Mouse (Mus musculus) kidney, postnatal 14 days (tissue): ENCODE data around the gene Catsperz.

ENCODE experiments used
- DNase-seq: peaks from one replicate; pipeline ENCODE4 v3.0.0; 2022; ENCODE audit warnings: mixed read lengths

Gene Catsperz

GRCm38 (mm10) chr19:6925307-6925573, at the start of gene Catsperz:
TSS of gene Catsperz (minus strand) at chr19:6925380.
- DNase-seq = no peak

DNA sequence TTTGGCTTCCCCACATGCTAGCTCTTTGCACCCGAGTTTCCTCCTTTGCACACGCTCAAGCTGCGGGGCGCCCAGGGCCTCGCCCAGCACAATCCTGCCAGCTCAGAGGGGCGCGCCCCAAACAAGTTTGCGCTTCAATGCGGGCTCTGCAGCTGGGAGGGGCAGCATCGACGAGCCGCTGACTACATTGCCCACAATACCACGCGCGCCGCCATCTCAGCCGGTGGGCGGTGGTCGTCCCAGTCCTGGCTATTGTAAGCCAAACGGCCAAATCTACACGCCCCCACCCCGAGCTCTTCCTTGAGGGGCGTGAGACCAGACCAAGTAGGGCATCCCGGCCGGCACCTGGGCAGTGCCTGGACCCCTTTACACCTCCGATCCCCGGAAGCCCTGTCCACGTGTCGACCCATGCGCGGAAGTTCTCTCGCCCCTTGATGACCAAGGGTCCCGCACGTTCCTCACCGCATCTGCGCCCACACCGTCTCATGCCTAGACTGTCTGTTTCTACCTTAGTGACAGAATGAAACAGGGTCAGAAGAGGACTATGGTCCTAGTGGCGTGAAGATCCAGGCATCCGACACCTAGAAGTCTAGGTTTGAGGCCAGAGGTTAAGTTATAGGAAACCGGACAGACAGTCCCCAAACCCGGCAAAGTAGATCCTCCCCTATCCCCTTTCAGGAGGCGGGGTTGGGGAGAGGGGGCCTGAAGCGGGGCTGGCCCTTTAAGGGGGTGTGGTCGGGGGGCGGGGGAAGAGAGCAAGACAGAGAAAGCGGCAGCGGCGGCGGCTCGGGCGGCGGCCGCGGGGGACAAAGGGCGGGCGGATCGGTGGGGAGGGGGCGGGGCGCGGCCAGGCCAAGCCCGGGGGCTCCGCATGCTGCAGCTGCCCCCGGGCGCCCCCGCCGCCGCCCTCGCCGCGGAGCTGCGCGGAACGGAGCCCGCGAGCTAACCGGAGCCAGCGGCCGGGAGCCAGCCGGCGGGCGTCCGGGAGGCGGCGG, 49.3 kb upstream of the Catsperz start, which contains the start of gene Ppp1r14b:
TSS of gene Ppp1r14b (plus strand) at position 758 of the 995 bp plus-strand sequence.
- peak; percentile 89 for DNase-seq

DNA sequence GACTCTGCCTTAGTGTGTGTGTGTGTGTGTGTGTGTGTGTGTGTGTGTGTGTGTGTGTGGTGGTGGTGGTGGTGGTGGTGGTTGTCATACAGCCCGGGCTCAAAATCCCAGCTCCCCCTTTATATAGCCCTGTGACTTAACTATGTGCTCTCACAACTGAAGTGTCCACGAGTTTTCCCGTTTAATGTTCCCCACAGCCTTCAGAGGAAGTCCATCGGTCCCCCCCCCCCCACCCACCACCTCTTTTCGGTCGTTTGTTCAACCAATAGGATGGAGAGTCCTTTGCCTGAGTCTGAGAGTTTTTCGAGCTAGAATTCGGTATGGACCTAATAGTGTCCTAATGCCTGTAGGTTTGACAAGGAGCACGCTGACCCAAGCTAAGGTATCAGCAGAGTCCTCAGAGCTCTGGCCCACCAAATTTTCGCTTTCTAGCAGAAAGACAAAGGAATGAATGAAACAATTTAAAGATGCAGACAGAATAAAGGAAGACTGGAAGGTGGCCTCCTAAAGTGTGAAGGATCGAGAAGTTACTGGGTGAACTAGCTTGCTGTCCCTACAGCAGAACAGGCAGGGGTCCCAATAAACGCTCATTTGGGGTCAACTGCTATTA, 48.5 kb upstream of the Catsperz start:
- no peak for DNase-seq

DNA sequence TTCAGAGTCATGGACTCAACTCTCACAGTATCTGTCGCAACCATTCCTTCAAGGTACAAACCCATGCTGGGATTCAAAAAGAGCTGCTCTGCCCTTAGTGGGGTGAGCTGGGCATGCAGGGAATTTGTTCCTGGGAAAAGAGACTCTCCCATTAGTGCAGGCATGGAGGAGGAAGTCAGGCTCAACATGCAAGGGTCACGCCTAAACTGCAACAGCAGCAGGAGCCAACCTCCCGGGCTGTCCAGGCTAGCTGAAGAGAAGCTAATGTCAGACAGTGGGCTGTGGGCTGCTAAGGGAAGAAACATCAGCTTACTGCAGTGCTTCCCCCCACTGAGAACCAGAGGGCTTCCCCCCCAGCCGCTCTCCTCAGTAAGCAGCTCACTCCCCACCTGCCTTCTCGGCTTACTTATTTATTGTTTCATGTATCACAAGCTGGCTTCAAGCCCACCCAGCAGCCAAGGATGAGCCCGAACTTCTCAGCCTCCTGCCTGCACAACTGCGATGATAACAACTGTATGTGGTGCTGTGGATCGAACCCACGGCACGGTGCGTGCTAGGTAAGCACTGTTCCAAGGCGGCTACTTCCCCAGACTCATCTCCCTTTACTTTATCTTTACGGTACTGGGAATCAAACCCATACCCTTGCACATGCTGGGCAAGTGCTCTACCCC, 47.2 kb upstream of the Catsperz start:
- DNase-seq = no peak

DNA sequence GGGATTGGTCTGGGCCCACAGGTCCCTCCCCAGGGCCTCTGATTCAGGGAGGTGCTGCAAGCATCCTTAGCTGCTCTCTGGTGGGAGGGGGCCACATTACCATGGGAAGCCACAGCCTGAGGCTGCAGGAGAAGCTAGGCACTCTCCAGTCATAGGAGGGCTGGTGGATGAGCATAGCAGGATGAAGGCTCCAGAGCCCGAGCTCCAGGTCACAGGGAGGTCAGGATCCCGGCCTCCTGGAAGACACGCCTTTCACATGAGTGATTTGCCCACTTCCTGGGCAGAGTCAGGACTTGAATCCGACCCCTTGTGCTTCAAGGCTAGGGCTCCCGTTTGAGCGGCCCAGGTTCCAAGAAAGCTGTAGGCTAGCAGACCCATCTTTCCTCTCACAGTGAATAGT, 46.5 kb upstream of the Catsperz start:
- DNase-seq = no peak

DNA sequence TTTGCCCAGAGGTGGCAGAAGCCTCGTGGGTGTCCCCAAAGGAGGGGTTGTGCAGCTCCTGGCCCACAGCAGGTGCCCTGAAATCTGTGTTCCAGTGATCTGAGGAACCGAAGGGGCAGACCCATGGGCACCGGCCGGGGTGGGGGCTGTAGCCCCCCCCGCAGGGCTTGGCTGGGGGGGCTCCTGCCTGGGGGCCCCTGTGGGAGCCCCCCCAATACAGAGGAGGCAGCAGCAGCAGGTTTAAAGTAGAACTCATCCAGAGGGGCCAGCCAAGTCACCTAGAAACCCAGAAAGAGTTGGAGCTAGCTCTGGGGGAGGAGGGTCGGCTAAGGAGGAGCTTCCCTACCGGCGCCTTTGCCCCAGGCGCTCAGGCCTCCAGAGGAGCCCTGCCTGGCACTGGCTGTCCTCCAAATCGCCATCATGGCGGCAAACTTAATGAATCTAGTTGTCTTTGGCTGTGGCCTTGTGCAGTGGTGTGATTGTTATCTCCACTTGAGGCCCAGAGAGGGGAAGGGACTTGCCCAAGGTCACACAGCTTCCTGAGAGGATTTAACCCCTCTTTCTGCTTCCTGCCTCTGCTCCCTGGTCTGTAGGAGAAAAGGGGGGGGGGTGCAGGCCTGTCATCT, 45.4 kb upstream of the Catsperz start:
- no peak for DNase-seq

DNA sequence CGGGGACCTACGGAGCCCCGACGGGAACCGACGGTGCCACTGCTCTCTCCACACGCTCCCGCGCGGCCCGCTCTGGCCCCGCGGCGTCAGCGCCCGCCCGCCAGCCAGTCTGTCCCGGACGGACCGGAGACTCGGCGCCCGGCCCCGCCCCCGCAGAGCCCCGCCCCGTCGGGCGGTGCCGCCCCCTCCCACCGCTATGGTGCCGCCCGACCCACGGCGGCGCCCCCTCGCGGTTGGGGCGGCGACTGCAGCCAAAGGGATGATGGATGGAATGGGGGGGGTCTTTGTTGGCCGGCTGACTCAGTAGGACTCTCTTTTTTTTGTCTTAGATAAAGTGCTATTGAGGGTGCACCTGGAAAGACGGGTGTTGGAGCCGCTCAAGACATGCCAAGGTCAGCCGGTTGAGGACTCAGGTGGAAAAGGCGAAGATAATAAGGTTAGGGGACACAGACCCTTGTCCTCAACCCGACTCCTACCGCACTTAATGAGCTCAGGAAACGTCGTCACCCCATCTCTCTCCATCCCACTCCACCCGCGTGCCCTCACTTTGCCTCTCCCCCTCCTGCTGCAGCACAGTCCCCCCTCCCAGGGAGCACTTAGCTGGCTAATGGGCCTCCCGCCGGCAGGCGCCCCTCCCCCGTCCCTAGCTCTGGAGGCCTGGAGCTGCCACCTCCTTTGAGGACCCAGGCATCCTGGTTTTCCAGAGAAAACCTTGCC, 44.6 kb upstream of the Catsperz start:
- DNase-seq = peak; percentile 89

- DNase-seq = no peak
Observed at GRCm38 (mm10) chr19:6969291-6969664, 44.1 kb upstream of the Catsperz start.

DNA sequence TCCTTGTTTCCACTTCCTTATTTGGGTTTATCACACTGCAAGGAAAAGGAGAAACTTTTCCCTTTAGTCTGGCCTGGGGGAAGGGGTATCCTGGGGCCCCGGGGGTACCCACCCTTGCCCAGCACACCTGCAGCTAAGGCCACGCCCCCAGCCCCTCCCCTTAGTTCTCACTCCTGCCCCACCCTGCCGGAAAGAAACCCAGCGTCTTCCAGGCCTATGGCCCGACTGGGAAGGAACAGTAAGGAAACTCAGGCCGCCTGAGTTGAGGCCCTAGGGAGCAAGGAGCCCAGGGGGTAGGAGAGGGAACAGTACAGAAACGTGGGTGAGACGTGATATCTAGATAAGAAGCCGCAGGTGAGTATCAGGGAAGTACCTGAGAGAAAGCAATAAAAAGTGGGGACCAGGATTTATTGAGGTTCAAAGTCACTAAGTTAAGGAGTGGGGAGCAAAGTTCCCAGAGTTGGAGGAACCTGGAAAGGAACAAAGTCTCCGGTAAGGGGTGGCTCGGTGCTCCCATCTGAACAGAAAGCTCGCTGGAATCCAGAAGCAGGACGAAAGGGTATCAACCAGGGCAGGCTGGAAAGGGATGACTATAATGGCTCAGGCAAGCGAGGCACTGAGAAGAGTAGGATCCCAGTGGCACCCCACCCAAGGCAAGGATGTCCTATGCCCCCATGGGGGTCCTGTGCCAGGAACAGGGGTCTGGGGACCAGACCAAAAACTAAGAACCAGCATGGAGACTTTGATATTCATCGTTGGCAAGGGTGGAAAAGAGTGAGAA, 43.5 kb upstream of the Catsperz start:
- DNase-seq = peak; percentile 66

- no peak for DNase-seq
Observed at GRCm38 (mm10) chr19:6956461-6956860, 31.3 kb upstream of the Catsperz start.

- DNase-seq = no peak
Observed at GRCm38 (mm10) chr19:6955424-6955823, 30.2 kb upstream of the Catsperz start.

GRCm38 (mm10) chr19:6954046-6954445, 28.9 kb upstream of the Catsperz start:
- peak; percentile 78 for DNase-seq

- peak; percentile 74 for DNase-seq
Observed at GRCm38 (mm10) chr19:6952712-6953037, 27.5 kb upstream of the Catsperz start.

DNA sequence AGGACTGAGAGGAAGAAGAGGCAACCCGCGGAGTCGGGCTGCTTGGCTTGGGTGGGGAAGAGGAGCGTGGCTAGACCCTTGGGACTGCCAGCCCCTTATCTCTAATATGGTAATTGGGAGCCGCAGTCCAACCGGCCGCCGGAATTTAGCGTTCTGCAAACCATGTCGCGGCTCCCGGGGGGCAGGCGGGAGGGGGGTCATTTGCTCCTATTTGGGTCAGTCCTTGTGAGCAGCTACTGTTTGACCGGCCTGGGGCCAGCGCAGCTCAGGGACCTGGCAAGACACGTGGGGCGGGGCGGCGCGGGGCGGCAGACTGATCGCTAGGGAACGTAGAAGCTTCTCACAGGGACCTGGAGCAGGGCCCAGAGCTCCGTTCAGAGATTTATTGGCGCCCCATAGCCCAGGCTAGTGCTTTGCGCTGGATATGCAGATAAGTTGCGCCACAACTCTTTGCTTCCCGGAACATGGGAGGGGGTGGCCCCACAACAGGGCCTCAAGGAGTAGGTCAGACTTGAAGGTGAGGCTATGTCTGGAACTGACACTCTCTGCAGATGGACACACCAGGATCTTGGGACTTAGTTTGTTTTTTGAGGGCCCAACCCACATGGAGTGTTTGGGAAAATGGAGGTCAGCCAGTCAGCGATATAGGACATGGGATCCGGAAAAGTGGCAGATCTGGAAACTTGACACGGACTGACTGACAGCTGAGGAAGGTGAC, 27.0 kb upstream of the Catsperz start:
- DNase-seq = peak; percentile 92

DNA sequence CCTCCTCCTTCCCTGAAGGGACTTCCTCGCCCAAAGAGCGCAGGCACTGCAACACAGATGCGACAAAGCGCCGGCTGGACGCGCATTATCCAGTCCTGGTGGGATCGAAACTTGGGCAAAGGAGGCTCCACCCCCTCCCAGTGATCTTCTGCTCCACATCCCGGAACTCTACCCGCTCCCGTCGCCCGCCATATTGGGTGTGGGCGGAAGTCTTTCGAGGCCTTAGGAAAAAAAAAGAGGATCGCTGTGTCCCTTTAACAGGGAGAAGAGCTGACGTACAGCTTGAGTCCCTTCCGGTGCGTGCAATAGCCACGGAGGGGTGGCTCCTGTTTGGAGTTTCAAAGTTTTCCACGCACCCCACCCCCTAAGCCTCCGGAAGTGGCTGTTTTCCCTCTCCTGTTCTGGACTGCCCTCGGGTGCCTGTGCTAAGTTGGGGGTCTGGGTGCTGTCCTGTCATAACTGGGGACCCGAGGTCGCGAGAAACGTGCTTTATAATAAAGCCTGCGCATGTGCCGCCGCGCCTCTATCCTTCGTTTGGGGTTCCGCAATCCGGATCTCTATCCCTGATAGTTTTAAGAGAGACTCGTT, 26.3 kb upstream of the Catsperz start:
- peak; percentile 97 for DNase-seq

DNA sequence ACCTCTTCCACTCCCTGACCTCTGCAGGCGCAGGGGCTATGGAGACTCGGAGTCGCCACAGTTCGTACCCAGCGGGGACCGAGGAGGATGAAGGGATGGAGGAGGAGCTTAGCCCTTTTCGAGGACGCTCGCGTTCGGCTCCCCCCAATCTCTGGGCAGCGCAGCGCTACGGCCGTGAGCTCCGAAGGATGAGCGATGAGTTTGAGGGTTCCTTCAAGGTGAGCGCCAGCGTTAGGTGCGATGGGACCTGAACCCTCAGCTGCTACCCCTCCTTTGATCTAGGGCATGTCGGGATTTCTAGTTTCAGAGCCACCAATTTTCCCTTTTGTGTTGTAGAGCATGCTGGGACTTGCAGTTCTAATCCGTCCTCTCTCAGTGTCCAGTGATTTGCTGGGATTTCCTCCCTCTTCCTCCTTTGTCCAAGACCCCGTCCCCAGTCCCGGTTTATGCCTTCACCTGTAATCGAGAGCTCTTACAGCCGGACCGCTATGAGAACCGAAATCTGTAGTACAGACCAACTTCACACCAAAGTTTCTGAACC, 25.5 kb upstream of the Catsperz start:
- peak; percentile 72 for DNase-seq

DNA sequence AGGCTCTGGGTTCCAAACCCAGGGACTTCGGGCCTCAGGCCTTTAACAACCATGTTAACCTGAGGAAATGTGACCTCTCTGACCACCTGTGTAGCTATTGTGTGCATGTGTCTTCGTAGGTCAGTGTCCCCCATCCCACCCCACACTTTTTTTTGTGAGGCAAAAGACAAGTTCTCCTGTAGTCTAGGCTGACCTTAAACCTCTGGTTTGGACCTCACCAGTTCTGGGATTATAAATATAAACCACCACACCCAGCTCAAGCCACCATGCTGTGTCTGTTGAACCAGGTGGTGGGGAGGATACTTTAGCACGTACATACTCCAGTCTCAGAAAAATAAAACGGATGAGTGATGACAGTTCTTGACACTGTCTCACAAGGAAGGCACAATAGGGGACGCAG, 24.8 kb upstream of the Catsperz start:
- DNase-seq = no peak

- no peak for DNase-seq
Observed at GRCm38 (mm10) chr19:6949532-6949931, 24.4 kb upstream of the Catsperz start.

DNA sequence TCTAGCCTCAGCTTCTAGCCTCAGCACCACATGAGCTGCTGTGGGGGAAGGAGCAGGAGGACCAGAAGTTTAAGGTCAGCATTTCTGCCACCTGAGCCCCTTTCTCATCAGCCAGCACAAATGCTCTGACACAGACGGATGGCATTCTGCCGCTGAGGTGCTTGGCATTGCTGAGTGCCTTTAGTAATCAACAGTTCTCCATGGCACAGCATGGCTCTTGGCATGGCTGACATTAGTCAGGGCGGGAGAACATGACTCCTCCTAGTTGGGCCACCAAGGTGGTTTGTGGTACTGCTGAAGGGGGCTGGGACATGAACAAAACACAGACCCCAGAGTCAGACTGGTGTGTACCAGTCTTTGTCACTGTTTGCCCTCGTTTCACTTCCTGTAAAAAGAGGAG, 23.0 kb upstream of the Catsperz start:
- DNase-seq = no peak

DNA sequence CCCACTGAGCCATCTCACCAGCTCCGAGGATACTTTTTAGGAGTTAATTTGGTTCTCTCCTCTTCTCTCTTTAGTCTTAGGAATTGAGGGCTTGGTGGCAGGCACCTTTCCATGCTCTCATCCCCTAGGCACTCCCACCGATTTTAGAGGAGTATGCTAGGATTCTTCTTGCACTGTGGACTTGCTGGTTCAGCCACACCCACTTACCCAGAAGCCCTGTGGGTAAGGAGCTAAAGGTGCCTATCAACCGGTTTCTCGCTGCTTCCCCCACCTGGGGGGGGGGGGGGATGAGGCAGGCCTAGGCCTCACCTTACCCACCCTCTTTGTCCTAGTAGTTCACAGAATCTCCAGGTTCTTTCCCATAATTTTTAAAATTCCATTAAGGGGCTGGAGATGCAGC, 22.6 kb upstream of the Catsperz start:
- no peak for DNase-seq

DNA sequence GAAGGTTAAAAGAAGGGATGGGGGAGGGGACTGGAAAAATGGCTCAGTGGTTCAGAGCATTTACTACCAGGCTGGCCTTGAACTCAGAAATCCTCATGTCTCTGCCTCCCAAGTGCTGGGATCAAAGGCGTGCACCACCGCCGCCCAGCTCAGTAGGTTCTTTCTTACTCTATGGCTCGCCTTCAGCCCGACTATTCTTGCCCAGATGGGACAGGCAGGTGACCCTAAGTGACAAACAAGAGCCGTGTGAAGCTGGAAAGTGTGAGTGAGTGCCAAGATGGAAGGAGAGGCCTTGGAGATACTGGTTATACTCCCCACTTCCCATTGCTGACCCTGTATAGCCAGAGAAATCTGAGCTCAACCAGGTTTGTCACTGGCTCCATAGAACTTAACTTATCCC, 18.5 kb upstream of the Catsperz start:
- no peak for DNase-seq
